Mouse (Mus musculus) ovary, adult 18-20 months (tissue): Measurements from ENCODE around the gene Rps27.
"Not testable (repeated sequence)": the region's sequence is repeated elsewhere in the genome, so short reads cannot be mapped to it uniquely, and the experiment has no call there.

Source experiments
- DNase-seq: peaks from one replicate; pipeline ENCODE4 v3.0.0; 2022; ENCODE audit warnings: low spot score, mixed read lengths

Gene Rps27

GRCm38 (mm10) chr3:90213377-90213866 is at the start of gene Rps27, which contains the start of gene Rab13:
Gene Rps27, minus strand, starts transcription at chr3:90213651.
Gene Rab13, plus strand, starts transcription at chr3:90213695.
- DNase-seq, result peak; percentile 87

GRCm38 (mm10) chr3:90258521-90258920 is 45.1 kb upstream of the Rps27 start:
- DNase-seq, result no peak

- DNase-seq, result no peak
Measured at GRCm38 (mm10) chr3:90256731-90257530, 43.5 kb upstream of the Rps27 start.

GRCm38 (mm10) chr3:90255784-90256353 is 42.4 kb upstream of the Rps27 start:
- DNase-seq, result no peak

- DNase-seq, result no peak
Measured at GRCm38 (mm10) chr3:90255194-90255565, 41.7 kb upstream of the Rps27 start.

- DNase-seq, result no peak
Measured at GRCm38 (mm10) chr3:90254419-90255193, 41.2 kb upstream of the Rps27 start.

- DNase-seq, result peak; percentile 97
Measured at GRCm38 (mm10) chr3:90253653-90254418, 40.4 kb upstream of the Rps27 start, which contains the start of gene Crtc2. Gene Crtc2, plus strand, starts transcription at chr3:90254163.

GRCm38 (mm10) chr3:90253174-90253573 is 39.7 kb upstream of the Rps27 start:
- DNase-seq, result not testable (repeated sequence)

- DNase-seq, result not testable (repeated sequence)
Measured at GRCm38 (mm10) chr3:90252659-90253058, 39.2 kb upstream of the Rps27 start.

- not testable (repeated sequence) for DNase-seq
Measured at GRCm38 (mm10) chr3:90251731-90252226, 38.3 kb upstream of the Rps27 start.

- DNase-seq, result no peak
Measured at GRCm38 (mm10) chr3:90250791-90251190, 37.3 kb upstream of the Rps27 start.

- DNase-seq, result no peak
Measured at GRCm38 (mm10) chr3:90248746-90249100, 35.3 kb upstream of the Rps27 start.

GRCm38 (mm10) chr3:90247960-90248745 is 34.7 kb upstream of the Rps27 start, which contains the start of gene Slc39a1:
Gene Slc39a1, plus strand, starts transcription at chr3:90248172.
- DNase-seq, result peak; percentile 93

- no peak for DNase-seq
Measured at GRCm38 (mm10) chr3:90247630-90247959, 34.1 kb upstream of the Rps27 start.

GRCm38 (mm10) chr3:90245406-90245805 is 32.0 kb upstream of the Rps27 start:
- DNase-seq, result no peak

GRCm38 (mm10) chr3:90242984-90243775 is 29.7 kb upstream of the Rps27 start, which contains the start of gene Creb3l4:
Gene Creb3l4, minus strand, starts transcription at chr3:90243512.
- peak; percentile 60 for DNase-seq

GRCm38 (mm10) chr3:90241669-90242358 is 28.4 kb upstream of the Rps27 start:
- no peak for DNase-seq

GRCm38 (mm10) chr3:90241251-90241650 is 27.8 kb upstream of the Rps27 start:
- DNase-seq, result no peak
